Mouse (Mus musculus) lung, postnatal 0 days (tissue): Measurements from ENCODE around the gene Hist1h1a. TPM values are rescaled to one million over a fixed set of nuclear protein-coding genes. Genes with fewer than 3 reads are reported as not detected.
"Not testable (repeated sequence)": the region's sequence is repeated elsewhere in the genome, so short reads cannot be mapped to it uniquely, and the experiment has no call there.

Experiments
- ATAC-seq: fragments of 200-750 bp; cut with Nextera tagmentation; 2 replicates; pipeline ENCODE4 v1.8.0; 2017; ENCODE audit warnings: moderate library complexity
- DNase-seq: peaks from one replicate; pipeline ENCODE4 v3.0.0-alpha.2; 2016; ENCODE audit warnings: low spot score
- H3K27ac ChIP-seq: fragments of 300-500 bp; sonication (generic); 2 replicates; pipeline ENCODE4 v1.5.1; 2014; ENCODE audit warnings: antibody characterized with exemption, mild to moderate bottlenecking, low read length, mixed read lengths
- H3K27me3 ChIP-seq: fragments of 300-500 bp; sonication (generic); replicated peaks from 2 replicates; pipeline ENCODE4 v1.6.1; 2014; ENCODE audit warnings: low read length, mixed read lengths; ENCODE audit not compliant: insufficient read depth
- H3K36me3 ChIP-seq: fragments of 300-500 bp; sonication (generic); 2 replicates; pipeline ENCODE4 v1.6.1; 2014; ENCODE audit warnings: low read length, mixed read lengths; ENCODE audit not compliant: insufficient read depth
- H3K4me1 ChIP-seq: fragments of 300-500 bp; sonication (generic); 2 replicates; pipeline ENCODE4 v1.6.1; 2014; ENCODE audit warnings: antibody characterized with exemption, low read depth, low read length, mixed read lengths; ENCODE audit not compliant: insufficient read depth
- H3K4me2 ChIP-seq: fragments of 300-500 bp; sonication (generic); replicated peaks from 2 replicates; pipeline ENCODE4 v1.6.1; 2014; ENCODE audit warnings: low read depth, mild to moderate bottlenecking, low read length, moderate library complexity, mixed read lengths
- H3K4me3 ChIP-seq: fragments of 300-500 bp; sonication (generic); 2 replicates; pipeline ENCODE4 v1.5.1; 2014; ENCODE audit warnings: low read depth, low read length
- H3K9ac ChIP-seq: fragments of 300-500 bp; sonication (generic); replicated peaks from 2 replicates; pipeline ENCODE4 v1.6.1; 2014; ENCODE audit warnings: low read depth, mild to moderate bottlenecking
- H3K9me3 ChIP-seq: fragments of 300-500 bp; sonication (generic); 2 replicates; pipeline ENCODE4 v1.6.1; 2016; ENCODE audit warnings: low read length, mixed read lengths
- CTCF ChIP-seq: IDR thresholded peaks from 2 replicates; pipeline ENCODE4 v1.5.1; 2016; ENCODE audit warnings: antibody characterized with exemption, mild to moderate bottlenecking
- EP300 ChIP-seq: IDR thresholded peaks from 2 replicates; pipeline ENCODE4 v1.6.1; 2016; ENCODE audit warnings: antibody characterized with exemption, mild to moderate bottlenecking, control low read depth
- WGBS: fragments of 180-500 bp; shearing (Covaris S2); extraction: QIAGEN DNeasy Blood & Tissue Kit; methylation state at CpG from one replicate; pipeline ENCODE4 v1.1.7; 2014; 5-methylcytosine and 5-hydroxymethylcytosine counted together
- polyA plus RNA-seq: library from polyadenylated mRNA; unstranded; fragments of >200 nt; fragmentation: Nextera tagmentation; extraction: Ambion mirVana; gene quantifications from 2 replicates; pipeline ENCODE4 v1.2.1, GENCODE M21; 2015

The Hist1h1a gene
- polyA plus RNA-seq: 0.33 and 0.64 TPM in 2 replicates

DNA sequence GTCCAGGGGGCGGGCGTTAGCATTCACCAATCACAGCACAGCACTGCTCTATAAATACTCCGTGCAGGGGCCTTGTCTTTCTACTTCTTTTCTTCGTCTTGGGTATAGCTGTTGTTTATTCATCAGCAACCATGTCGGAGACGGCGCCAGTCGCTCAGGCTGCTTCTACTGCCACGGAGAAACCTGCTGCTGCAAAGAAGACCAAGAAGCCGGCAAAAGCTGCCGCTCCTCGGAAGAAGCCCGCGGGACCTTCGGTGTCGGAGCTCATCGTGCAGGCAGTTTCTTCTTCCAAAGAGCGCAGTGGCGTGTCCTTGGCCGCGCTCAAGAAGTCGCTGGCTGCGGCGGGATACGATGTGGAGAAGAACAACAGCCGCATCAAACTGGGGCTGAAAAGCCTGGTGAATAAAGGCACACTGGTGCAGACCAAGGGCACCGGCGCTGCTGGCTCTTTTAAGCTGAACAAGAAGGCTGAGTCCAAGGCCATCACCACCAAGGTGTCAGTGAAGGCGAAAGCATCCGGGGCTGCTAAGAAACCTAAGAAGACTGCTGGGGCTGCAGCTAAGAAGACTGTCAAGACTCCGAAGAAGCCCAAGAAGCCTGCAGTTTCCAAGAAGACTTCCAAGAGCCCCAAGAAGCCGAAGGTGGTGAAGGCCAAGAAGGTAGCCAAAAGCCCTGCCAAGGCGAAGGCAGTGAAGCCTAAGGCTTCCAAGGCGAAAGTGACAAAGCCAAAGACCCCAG is at the start of gene Hist1h1a:
TSS of gene Hist1h1a (plus strand) at position 81 of the 738 bp plus-strand sequence.
- Histone ChIP-seq H3K4me2 (peak within 1 kb of the TSS; percentile 75), H3K27ac (peak within 1 kb of the TSS; percentile 81), H3K36me3 (no peaks in the 10 kb centered on the region), H3K4me1 (peaks cover 12% of the 10 kb centered on the region), H3K9me3 (no peaks in the 10 kb centered on the region), H3K27me3 (no peaks in the 10 kb centered on the region), H3K4me3 (peak within 1 kb of the TSS; percentile 49), H3K9ac (peak within 1 kb of the TSS; percentile 64)
- 3% methylated on average over 34 of the region's 34 CpGs for WGBS
- DNase-seq (peak; percentile 98), ATAC-seq (peak; percentile 68)
- TF ChIP-seq CTCF (no peak), EP300 (no peak; the same call in 1 of the 2 replicates)

DNA sequence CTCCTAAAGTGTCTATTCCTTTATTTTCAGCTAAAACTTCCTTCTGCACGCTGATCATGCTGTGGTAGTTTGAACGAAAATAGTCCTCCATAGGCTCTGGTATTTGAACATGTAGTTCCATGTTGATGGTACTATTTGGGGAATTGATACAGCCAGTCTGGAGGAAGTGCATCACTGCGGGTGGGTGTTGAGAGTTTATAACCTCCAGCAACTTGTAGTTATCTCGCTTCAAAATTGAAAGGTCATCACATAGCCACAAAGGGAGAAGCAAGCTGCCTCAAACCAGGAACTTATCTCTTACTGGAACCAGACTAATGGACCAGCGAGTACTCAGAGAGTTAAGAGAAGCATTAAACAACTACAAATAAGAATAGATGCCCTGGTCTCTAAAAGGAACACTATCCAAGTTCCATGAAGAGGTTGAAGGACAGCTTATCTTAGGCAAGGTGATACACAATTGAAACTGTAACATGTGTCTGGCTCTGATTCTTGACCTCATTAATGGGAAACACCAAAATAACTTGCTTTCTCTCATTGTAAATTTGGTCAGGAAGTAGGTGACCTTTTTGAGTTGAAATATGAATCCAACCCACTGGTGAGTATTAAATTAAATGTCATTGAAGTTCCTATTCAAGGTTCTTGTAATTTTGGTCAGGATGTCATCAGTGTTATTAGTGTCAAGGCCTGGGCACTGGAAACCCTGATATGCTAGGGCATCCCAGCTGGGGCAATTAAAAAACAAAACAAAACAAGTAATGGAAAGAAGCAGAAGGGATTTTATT is 47.0 kb upstream of the Hist1h1a start:
- 84% methylated on average over 5 of the region's 5 CpGs for WGBS

DNA sequence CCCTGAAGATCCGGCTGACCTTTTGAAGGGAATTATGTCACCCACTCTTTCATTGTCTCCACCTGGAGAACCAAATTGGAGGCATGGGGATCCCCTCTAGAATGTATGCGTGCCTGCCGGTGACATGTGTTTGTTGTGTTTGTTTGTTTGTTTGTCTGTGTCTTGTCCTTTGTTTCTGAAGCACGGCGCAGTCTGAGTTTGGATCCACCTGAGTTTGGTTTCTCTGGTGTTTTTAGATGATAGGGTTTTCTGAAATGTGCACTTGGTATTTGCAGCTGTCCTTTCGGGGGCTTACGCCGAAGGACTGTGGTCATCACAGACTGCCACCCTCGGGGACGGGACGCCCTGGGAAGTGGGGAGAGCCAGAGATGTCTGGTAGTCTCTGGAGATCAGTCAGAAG is 46.3 kb upstream of the Hist1h1a start:
- TF ChIP-seq EP300: no peak
- TF ChIP-seq CTCF: no peak
- Histone ChIP-seq H3K9ac (no peak overlapping the region), H3K36me3 (no peaks in the 10 kb centered on the region), H3K27me3 (no peaks in the 10 kb centered on the region), H3K27ac (no peak overlapping the region), H3K4me3 (no peak overlapping the region), H3K9me3 (no peaks in the 10 kb centered on the region), H3K4me2 (no peak overlapping the region), H3K4me1 (no peaks in the 10 kb centered on the region)
- ATAC-seq: no peak
- no peak for DNase-seq
- 51% methylated on average over 11 of the region's 11 CpGs for WGBS

More for the DNA sequence above, 47.0 kb upstream of the Hist1h1a start:
- Histone ChIP-seq H3K9ac (no peak overlapping the region), H3K4me2 (no peak overlapping the region), H3K27me3 (no peaks in the 10 kb centered on the region), H3K4me3 (no peak overlapping the region), H3K9me3 (no peaks in the 10 kb centered on the region), H3K4me1 (no peaks in the 10 kb centered on the region), H3K27ac (no peak overlapping the region), H3K36me3 (no peaks in the 10 kb centered on the region)
- no peak for TF ChIP-seq EP300
- TF ChIP-seq CTCF: no peak
- DNase-seq: no peak
- no peak for ATAC-seq

DNA sequence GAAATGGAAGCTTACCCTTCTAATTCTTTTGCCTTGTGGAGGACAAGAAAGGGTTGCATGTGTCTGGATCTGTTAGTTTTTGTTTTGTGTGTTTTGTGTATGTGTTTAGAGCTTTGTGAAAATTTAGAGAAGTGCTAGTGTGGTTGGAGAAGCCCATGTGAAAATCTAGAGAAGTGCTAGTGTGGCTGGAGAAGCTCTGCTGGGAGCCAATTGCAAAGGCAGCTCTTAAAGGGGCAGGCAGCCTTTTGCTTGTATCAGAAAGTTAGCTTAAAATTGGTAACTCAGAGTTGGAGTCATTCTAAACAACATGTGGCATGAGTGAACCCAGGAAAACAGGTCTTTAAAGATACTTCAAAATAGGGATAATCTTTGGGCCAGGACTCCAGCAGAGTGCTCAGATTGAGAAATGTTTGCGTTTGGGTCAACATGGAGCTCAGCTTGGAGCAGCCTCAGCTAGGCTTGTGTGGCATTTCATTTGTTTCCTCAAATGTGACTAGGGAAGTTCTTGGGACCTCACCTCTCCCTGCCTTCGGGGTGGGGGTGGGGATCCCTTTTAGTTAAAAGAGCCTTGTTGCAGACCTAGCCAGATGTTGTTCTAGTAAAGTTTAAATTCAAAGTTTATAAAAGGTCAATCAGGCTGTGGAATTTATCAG is 45.7 kb upstream of the Hist1h1a start:
- H3K27me3 ChIP-seq, H3K9me3 ChIP-seq, H3K27ac ChIP-seq, DNase-seq, ATAC-seq, H3K4me3 ChIP-seq, H3K9ac ChIP-seq, H3K4me2 ChIP-seq, H3K4me1 ChIP-seq, H3K36me3 ChIP-seq: not testable (repeated sequence)
- 18% methylated on average over 2 of the region's 2 CpGs for WGBS

DNA sequence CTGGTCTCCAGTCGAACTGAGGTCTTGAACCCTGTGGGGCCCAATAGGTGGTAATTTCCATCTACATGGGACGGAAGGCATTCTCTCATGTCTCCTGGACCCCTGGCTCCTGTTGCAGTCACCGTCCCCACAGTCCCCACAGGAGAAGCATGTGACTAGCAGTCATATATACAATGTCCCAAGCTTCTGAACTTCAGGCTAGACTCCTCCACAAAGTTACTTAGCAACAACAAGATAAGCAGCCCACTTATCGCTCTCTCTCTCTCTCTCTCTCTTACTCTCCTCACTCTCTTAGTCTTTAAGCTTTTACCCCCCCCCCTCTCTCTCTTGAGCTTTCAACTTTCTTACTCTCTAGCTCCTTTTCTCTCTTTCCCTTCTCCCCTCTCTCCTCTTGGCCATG is 39.2 kb upstream of the Hist1h1a start:
- Histone ChIP-seq H3K9ac (no peak overlapping the region), H3K4me1 (no peaks in the 10 kb centered on the region), H3K4me3 (no peak overlapping the region), H3K4me2 (no peak overlapping the region), H3K27me3 (no peaks in the 10 kb centered on the region), H3K36me3 (no peaks in the 10 kb centered on the region), H3K9me3 (no peaks in the 10 kb centered on the region), H3K27ac (no peak overlapping the region)
- 54% methylated on average over 4 of the region's 4 CpGs for WGBS
- DNase-seq: no peak
- ATAC-seq: peak; percentile 52
- no peak for TF ChIP-seq EP300

DNA sequence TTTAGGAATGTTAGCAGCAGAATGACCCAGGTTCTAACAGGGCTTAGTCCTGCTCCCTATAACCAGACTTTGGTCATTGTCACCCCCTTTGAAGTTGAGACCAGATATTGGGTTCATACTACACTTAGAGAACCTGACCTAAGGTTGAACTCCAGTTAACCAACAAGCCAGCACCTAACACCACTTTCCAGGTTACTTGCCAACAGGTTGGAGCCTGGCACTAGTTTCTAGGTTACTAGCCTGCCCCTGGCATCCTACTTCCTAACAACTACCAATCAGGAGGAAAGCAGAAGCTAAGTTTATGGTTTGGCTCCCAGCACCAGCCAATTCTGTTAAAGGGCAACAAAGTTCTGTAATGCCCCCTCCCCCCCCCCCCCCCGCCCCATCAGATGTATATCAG is 38.3 kb upstream of the Hist1h1a start:
- H3K36me3 ChIP-seq: no peaks in the 10 kb centered on the region
- H3K27ac ChIP-seq: no peak overlapping the region
- H3K4me1 ChIP-seq: no peaks in the 10 kb centered on the region
- no peaks in the 10 kb centered on the region for H3K9me3 ChIP-seq
- DNase-seq (no peak), ATAC-seq (no peak)
- H3K27me3 ChIP-seq: no peaks in the 10 kb centered on the region
- no peak overlapping the region for H3K4me2 ChIP-seq
- TF ChIP-seq CTCF: no peak
- no peak for TF ChIP-seq EP300
- H3K9ac ChIP-seq: no peak overlapping the region
- no peak overlapping the region for H3K4me3 ChIP-seq
- no CpG with 5 or more reads among the region's 1 CpGs for WGBS
